Mouse (Mus musculus) embryonic facial prominence, embryonic 15.5 days (tissue): Measurements from ENCODE around the gene Tnp1. TPM values are rescaled to one million over a fixed set of nuclear protein-coding genes. Genes with fewer than 3 reads are reported as not detected.

ENCODE experiments used
- ATAC-seq: fragments of 200-750 bp; cut with Nextera tagmentation; 2 replicates; pipeline ENCODE4 v1.8.0; 2017; ENCODE audit warnings: low read depth, moderate TSS enrichment; ENCODE audit not compliant: insufficient number of reproducible peaks, low FRiP score, low TSS enrichment
- H3K27ac ChIP-seq: fragments of 300-500 bp; sonication (generic); replicated peaks from 2 replicates; pipeline ENCODE4 v1.5.1; 2015; ENCODE audit warnings: mild to moderate bottlenecking, inconsistent platforms
- H3K27me3 ChIP-seq: fragments of 300-500 bp; sonication (generic); 2 replicates; pipeline ENCODE4 v1.6.1; 2015; ENCODE audit warnings: inconsistent platforms
- H3K36me3 ChIP-seq: fragments of 300-500 bp; sonication (generic); 2 replicates; pipeline ENCODE4 v1.6.1; 2015; ENCODE audit warnings: mild to moderate bottlenecking, inconsistent platforms
- H3K4me1 ChIP-seq: fragments of 300-500 bp; sonication (generic); 2 replicates; pipeline ENCODE4 v1.6.1; 2015; ENCODE audit warnings: inconsistent platforms
- H3K4me2 ChIP-seq: fragments of 300-500 bp; sonication (generic); replicated peaks from 2 replicates; pipeline ENCODE4 v1.6.1; 2015; ENCODE audit warnings: mild to moderate bottlenecking, inconsistent platforms
- H3K4me3 ChIP-seq: fragments of 300-500 bp; sonication (generic); replicated peaks from 2 replicates; pipeline ENCODE4 v1.5.1; 2015; ENCODE audit warnings: mild to moderate bottlenecking, inconsistent platforms
- H3K9ac ChIP-seq: fragments of 300-500 bp; sonication (generic); 2 replicates; pipeline ENCODE4 v1.6.1; 2015; ENCODE audit warnings: inconsistent platforms
- H3K9me3 ChIP-seq: fragments of 300-500 bp; sonication (generic); replicated peaks from 2 replicates; pipeline ENCODE4 v1.6.1; 2016; ENCODE audit warnings: inconsistent platforms
- WGBS: fragments of 180-500 bp; shearing (Covaris S2); methylation state at CpG from one replicate; pipeline ENCODE4 v1.1.7; 2015; 5-methylcytosine and 5-hydroxymethylcytosine counted together
- polyA plus RNA-seq: library from polyadenylated mRNA; unstranded; fragments of >200 nt; fragmentation: Nextera tagmentation; extraction: Ambion mirVana; gene quantifications from 2 replicates; pipeline ENCODE4 v1.2.1, GENCODE M21; 2015

Tnp1 gene
- polyA plus RNA-seq, 1 experiment from 2014 or later, result not detected

DNA sequence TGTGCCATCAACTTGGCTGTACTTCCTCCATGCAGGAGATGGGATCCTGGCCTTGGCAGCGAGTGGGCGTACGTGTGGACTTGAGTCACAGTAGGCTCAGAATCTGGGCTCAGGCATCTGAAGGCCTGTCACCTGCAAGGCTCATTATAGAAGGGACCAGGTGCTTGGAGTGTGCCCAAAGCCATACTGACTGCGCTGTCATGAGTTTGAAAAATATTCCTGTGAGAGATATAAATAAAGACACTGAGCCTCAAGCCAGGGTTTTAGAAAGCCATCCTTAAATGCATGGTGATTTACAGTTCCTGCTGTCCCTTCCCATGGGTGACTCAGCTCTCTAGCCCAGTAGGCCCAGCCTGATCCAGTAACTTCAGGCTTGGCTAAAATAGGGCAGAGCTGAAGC, 49.3 kb downstream of the Tnp1 start:
- H3K4me2 ChIP-seq, result no peak overlapping the region

More for the DNA sequence above, 49.3 kb downstream of the Tnp1 start:
- no peak overlapping the region for H3K9ac ChIP-seq
- no peaks in the 10 kb centered on the region for H3K9me3 ChIP-seq
- H3K27me3 ChIP-seq, result no peaks in the 10 kb centered on the region
- H3K36me3 ChIP-seq, result no peaks in the 10 kb centered on the region
- H3K4me1 ChIP-seq, result peaks cover 18% of the 10 kb centered on the region
- 82% methylated on average over 4 of the region's 4 CpGs for WGBS
- no peak for ATAC-seq
- no peak overlapping the region for H3K4me3 ChIP-seq
- H3K27ac ChIP-seq, result no peak overlapping the region

Other genes with a start within 250 kb of the Tnp1 start
- 728 and 790 TPM in 2 replicates for gene Igfbp2, start 191.4 kb downstream of the Tnp1 start, polyA plus RNA-seq
- gene Igfbp5, start 141.0 kb downstream of the Tnp1 start, polyA plus RNA-seq, result 127 and 131 TPM in 2 replicates